Mouse (Mus musculus): Measurements from ENCODE around the gene Cnih1.

Gene Cnih1

DNA sequence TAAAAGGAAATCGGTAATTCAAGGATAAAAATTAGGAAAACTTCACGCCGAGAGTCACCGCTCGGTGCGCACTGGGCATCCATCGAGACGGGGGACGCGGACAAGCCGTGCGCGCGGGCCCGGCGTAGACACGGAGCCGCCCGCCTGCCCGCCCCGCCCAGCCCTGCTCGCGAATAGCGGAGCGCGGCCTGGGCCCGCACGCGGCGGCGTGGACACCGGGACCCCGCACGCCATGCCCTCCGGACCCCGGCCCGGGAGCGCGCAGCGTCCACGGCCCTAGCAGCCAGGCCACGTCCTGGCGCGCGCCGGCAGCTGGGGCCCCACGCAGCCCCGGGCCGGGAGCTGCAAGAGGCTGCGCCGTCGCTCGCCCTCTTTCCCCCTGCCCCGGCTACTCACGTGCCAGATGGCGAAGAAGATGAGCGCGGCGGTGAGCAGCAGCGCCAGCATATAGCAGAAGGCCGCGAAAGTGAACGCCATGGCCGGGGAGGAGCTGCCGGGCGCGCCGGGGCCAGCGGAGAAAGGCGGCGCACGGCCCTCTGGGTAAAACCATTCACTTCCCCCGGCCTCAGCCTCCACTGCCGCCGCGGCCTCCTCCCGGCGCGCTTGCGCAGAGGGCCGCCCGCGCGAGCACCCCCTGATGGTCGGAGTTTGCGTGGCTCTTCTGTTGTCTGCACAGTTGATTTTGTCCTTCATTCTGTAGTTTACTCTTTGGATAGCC, at the start of gene Cnih1:
Gene Cnih1 (minus strand): TSS at position 625 of the 718 bp plus-strand sequence.
- peak; percentile 99 for DNase-seq

DNA sequence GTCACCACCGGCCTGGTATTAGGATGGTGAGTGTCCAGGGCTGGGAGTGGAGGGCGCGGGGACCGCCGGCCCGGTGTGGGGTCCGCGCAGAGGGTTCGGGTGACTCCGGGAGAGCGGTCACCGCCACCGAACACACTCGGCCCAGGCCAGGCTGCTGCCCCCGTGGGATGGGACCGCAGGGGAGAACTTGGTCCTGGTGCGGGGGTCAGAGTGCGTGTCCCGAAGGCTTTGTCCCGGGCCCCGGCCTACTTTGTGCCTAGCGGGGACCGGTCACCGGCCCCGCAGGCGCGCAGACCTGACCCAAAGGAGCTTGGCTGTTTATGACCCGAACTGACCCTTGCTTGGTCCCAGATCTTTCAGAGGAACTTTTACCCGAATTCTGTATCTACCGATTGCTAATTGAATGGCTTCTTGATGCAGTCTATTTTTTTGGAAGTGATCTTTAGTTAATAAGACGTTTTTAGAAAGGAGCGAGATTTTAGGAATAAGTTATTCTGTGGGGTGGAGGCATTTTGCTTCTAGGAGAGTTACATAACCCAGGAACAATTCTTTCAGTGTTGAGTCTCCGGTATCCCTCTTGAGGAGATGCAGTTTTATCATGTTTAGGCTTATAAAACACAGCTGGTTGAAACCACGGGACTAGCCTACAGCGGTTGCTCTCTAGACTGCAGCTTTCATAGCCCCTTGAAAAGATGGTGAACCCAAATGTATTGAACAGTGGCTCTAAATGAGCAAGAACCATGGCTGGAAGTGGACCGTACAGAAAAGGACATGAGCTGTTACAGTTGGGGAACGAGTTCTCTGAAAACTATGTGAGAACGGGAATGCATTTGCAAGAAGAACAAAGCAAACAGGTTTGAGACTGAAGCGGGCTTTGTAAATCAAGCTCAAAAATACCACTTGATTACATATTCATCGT, 44.4 kb upstream of the Cnih1 start:
- DNase-seq = no peak

DNA sequence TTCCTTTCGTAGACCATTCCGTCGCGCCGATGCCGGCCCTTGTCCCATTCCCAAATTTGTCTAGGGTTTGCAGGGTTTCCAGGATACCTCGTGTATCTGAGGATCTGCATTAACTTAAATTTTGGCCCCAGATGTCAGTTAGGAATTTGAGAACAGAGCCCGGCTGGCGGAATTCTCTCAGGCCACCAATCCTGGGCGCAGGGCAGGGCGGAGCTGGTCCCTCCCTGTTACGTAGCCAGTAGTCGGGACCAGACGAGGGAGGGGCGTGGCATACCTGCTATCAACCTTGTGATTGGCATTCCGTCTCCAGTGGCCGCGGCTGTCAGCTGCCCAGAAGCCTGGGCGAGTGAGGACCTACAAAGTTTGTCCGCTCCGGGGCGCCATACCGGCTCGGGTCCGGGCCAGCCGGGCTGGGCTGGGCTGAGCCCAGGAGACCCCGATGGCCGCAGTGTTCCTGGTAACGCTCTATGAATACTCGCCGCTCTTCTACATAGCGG, 43.7 kb upstream of the Cnih1 start, which contains the start of gene Cgrrf1:
Gene Cgrrf1 (plus strand): TSS at position 289 of the 497 bp plus-strand sequence.
- DNase-seq = peak; percentile 100

DNA sequence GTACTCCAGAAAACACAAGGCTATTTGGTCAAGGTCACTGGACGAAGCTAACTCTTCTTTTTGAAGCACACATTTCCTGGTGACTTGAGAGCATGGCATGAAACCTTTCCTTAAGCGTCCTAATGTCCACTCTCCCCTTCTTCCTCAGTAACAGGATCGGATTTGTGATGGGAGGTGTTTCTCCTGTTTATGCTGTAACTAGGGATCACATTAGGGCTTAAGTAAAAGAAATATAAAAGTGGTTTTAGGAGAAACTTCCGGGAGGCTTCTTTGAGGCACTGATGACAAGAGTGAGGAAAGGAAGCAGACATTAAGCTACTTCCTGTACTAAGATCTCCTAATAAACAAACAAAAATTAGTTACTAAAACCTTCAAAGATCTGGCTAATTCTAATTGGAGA, 43.1 kb upstream of the Cnih1 start:
- DNase-seq = peak; percentile 67

DNA sequence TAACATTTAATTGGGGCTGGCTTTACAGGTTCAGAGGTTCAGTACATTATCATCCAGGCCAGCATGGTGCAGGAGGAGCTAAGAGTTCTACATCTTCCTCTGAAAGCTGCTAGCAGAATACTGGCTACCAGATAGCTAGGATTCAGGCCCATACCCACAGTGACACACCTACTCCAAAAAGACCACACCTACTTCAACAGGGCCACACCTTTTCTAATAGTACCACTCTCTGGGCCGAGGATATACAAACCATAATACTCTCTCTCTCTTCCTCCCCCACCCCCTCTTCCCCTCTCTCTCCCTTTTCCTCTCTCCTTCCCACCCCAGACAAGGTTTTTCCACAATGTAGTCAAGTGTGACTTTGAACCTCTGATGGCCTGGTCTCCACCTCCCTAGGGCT, 39.2 kb upstream of the Cnih1 start:
- DNase-seq = peak; percentile 53

DNA sequence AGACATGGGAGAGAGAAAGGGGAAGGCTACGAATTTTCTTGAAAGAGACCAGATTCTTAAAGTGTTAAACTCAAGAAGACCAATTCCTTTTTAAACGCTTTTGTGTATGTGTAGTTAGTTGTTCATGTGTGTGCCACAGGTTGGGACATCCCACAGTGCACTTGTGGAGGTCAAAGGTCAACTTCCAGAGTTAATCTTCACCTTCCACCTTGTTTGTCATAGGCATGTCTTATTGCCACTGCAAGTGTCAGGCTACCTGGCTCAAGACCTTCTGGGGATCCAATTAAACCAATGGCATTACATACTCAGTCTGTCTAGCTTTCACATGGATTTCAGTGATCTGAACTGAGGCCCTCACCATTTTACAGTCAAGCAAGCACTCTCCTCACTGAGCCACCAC, 35.8 kb upstream of the Cnih1 start:
- peak; percentile 70 for DNase-seq

DNA sequence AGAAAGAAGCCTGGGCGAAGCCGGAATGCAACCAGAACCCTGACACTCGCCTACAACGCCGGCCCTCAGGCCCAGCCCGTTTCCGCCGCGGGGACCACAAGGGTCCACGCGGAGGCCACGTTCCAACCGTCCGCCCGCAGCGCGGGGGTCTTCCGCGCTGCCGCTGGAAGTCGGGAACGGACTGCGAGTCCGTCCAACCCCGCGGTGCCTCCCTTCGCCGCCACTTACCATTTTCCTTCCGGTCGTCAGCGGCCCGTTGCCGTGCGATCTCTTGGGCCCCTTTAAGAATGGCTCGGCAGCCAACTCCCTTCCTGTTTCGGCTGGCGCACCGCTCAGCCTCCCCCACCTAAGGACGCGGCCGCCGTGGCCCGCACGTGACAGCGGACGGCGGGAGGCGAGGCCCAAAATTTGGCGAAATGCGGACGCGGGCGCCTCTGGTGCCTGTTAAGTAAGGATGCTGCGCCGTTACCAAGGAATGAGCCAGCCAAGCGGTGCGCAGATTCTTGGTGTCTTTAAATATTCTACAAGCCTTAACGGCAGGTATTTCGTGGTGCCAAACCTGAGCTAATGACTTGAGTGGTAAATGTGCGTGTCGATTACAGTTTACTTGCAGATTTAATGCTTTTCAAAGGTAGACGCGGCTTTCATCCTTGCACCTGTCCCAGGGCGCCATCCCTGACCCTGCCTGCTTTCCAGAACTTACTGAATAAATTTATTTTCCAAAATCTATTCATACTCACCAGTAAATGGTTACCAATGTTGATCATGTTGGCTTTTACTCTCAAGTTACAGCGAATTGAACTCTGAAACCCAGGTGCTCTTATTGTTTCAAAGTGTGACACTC, 33.9 kb upstream of the Cnih1 start, which contains the start of gene Gmfb:
Gene Gmfb (minus strand): TSS at position 370 of the 844 bp plus-strand sequence.
- peak; percentile 100 for DNase-seq

DNA sequence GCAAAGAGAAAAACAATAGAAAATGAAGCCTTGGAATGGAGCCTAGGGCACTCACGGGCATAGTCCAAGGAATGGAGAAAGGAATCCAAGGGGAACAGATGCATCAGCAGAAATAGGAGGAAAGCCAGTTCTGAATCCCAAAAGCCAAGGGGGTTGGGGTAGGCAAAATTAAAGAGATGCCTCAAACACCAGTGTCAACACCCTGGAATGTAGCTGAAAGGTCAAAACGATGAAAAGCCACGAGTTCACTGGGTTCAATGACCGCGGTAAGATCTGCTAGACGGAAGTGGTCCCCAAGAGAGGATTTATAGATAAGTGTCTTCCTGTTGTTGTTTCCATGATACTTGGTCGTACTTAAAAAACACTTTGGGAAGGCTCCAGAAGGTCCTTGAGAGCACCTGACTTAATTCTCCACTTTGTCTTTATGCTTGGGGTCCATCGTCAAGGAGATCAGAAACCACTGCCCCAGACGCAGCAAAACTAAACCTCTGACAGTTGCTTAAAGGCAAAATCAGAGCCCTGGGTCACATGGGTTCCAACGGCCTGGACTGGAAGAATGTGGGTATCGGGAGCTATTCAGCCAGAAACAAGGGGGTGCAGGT, 33.2 kb upstream of the Cnih1 start:
- DNase-seq = peak; percentile 93

DNA sequence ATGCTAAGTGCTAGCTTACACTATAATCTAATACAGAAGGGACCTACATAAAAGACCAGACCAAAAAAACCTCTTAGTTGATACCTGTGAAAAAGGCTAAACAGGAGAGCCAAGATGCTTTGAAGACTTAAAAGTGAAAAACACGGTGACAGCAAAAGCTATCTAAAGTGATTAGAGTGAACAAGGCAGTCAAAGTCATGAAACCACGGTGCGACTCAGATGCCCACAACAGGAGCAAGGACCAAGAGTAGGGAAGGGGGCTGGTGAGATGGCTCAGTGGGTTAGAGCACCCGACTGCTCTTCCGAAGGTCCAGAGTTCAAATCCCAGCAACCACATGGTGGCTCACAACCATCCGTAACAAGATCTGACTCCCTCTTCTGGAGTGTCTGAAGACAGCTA, 31.8 kb upstream of the Cnih1 start:
- peak; percentile 68 for DNase-seq

DNA sequence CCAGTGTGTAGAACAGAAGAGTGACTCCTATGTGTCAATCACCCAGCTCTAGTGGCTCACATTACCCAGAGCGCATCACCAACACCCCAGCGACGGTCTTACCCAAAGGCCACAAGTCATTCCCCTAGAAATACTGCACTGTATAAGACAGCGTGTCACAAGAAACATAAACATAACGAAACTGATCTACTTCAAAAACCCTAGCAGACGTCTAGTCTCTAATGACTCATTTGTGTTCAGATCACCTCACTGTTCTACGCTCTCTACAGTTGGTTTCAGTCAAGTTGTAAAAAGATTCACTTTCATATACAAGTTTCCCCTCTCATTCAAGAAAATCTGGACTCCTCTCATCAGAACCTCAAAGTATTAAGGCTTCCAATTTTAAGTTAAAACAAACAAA, 30.5 kb upstream of the Cnih1 start:
- peak; percentile 4 for DNase-seq

DNA sequence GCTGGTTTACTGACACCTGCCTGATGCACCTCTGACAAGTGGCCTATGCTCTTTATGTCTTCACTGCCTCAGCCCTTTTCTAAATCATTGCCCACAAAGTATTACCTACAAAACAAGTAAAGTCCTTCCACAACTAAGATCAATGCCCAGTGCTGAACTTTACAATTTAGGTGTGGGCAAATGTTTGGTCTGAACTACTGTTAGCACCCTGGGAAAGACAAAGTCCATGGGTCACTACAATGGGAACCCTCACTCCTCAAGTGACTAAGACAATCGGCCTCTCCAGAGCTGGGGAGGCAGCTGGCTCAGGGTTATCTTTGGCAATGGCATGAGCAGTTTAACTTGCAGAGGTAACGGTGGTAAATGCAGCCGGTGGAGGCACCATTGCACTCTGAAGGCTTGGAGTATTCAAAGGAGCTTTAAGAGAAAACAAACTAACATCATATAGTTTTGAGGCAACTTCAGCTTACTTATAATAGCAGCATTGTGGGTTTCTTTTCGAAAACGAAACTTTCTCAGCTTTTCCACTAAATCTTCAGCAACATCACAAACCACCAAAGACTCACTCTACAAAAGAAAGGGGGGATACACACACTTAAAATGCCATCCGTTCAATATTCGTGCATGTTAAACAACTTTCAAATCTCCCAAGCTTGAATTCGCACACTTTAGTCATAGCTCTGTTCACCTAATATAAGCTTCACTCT, 28.9 kb upstream of the Cnih1 start:
- DNase-seq = peak; percentile 74

DNA sequence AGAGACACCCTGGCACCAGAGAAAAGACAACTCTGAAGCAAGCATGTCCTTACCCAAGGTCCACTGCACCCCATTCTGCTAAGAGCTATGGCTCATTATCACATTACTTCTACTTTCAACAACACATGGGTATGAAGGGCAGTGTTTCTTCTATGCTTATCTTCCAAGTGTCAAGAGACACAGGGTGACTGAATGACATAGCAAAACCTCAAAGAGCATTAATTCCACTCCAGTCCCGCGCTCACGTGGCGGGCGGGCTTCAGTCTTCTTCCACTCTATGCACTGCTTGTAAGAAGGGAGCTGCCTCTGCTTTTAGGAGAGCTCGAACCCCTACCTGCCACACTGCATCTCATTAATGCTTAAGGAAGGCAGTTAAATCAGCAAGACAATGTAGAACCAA, 27.4 kb upstream of the Cnih1 start:
- peak; percentile 53 for DNase-seq

DNA sequence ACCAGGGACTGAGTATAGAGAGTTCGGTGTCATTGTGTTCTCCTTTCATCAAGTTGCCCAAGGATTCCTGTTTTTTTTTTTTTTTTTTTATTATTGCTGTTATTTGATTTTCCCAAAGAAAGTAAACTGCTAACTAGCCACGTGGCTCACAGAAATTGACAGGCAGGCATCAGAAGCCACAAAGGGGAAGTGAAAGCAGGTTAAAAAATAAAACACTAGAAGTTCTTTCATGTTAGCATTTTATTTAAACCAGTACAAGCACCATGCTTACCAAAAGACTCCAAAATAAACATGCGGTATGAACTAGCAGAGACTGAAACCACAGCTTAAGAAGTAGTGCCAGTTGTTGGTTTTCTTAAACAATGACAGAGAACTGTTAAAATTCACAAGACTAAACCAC, 19.7 kb upstream of the Cnih1 start:
- peak; percentile 81 for DNase-seq

DNA sequence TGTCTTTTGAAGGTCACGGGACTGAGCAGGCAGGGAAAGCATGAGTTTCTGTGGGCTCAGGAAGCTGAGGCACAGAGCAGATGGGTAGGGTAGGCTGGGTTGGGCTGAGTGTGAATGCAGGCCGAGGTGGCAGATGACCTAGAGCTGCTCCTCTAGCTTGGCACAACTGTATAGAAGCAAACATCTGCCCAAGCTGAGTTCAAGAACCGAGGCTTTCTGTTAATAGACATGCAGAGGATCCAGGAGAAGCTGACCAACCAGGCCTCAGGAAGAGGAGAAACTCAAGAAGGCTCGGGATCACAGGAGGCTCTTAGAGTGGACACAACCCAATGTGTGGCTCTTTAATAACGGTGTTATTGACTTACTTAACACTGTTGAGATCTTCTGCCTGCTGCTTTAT, 18.0 kb upstream of the Cnih1 start:
- DNase-seq = peak; percentile 84

DNA sequence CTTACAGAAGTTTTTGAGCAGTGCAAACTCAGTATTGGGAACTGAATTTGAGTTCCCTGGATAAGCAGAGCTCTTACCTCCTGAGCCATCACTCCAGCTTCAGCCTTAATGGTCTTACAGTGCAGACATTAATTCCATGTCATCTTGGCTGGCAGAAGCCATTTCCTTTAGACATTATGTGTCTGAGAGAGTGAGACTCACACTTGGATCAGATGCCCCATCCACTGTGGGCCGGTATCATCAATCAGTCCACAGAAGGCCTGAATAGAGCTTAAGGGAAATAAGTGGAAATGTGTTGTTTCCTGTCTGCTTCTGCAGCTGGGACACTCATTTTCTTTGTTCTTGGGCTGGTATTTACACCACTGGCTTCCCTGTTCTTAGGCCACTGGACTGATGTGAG, 15.6 kb upstream of the Cnih1 start:
- no peak for DNase-seq

DNA sequence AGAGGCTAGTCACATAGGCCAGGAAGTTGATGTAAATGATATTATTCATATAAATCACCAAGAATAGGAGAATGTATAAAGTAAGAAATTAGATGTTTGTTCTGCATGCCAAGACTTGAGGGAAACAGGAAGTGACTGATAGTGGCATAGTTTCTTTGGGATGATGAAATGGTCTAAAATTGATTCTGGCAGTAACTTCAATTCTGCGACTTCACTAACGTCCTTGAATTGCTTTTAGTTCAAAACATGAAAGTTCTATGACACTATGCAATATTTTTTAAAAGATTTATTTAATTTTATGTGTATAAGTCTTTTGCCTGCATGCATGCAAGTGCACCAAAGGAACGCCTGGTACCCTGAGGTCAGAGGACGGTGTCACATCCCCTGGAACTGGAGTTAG, 15.0 kb upstream of the Cnih1 start:
- DNase-seq = peak; percentile 73

DNA sequence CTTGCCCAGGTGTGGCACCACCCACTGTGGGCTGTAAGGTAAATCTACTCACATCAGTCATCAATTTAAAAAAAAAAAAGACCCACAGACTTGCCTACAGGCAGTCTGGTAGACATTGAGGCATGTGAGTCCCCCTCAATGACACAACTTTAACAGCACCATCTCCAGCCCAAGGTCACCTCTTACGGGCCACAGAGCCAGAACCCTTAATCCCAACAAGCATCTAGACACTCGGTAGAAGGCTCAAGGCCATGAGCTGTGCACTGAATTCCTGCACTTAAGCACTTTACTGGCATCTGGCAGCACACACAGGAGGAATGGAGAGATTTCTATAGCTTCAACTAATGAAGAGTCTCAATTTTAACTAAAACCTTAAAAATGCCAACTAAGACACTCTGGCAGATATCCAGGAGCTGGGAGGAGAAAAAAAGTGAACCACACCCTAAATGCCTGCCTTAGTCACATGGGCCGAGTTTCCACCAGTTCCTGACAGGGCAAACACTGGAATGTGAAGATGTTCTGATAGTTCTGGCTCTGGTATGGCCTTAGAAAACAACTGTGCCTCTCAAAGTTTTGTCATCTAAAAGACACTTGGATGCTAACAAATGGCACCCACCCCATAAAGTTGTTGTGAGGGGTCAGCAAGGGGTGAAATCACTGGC, 12.6 kb upstream of the Cnih1 start:
- DNase-seq = peak; percentile 84

DNA sequence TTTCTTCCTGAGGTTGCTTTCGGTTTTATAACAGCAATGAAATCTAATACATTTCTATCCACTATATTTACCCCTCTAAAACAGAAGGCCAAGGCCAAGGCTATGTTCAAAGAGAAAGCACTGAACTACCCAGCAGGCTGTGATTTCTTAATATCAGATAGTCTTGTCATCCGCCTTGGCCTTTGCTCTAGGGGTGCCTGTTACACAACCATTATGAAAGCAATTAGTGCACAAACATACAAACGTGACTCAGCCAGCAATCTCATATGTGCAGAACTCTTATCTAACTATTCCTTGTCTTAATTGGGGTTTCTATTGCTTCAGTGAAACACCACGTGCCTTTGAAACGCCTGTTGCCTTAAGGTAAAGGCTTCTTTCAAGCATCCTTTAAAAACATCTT, 5.9 kb upstream of the Cnih1 start:
- peak; percentile 79 for DNase-seq

DNA sequence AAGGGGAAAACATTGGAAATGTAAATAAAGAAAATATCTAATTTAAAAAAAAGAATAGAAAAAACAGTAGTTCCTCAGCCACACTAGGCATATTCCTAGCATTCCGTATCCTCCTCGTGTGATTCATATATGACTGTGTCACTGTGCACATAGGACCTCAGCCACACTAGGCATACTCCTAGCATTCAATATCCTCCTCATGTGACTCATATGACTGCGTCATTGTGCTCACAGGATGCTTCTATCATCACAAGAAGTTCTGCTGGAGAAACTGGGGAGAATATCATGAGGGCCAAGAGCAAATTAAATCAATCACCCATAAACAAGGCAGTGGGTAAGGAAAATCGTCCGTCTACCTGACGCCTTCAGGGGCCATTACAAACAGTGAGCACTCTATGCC, 2.5 kb upstream of the Cnih1 start:
- no peak for DNase-seq

DNA sequence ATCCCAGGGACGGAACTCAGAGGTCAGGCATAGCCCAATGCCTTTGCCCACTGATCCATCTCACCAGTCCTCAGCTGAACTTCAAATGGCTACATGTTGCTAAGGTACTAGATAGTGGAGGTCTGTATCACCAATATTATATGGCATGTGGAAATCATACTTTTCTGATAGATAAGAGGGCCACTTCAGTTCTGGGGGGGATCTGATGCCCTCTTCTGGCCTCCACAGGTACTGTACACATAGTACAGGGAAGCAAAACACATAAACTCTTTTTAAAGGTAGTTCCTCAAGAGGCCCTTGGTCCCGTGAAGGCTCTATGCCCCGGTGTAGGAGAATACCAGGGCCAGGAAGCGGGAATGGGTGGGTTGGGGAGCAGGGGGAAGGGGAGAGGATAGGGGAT, 2.1 kb upstream of the Cnih1 start:
- no peak for DNase-seq

DNA sequence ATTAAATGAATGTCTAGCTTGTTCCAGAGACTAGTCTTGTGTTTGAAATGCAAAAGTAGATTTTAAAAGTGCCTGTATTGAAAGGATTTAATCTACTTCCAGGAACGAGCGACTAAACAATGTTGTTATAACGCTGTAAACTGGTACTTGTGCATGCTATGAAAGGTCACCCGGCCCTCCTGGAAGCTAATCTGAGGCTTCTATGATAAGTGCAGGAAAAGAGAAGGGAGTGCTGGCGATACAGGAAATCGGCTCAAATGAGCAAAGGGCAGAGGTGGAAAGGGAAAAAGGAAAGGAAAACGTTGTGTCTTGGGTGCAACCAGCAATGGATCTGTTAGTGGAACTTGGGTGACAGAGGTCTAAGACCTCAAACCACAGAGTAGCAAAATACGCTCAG, 292 bp upstream of the Cnih1 start:
- DNase-seq = no peak

All from heart, adult 11 months (tissue).